Mouse (Mus musculus): ENCODE measurements around the gene Fam71f2. TPM values are rescaled to one million over a fixed set of nuclear protein-coding genes. Genes with fewer than 3 reads are reported as not detected.

Fam71f2 gene
- total RNA-seq, 2 experiments from 2014 or later: not detected

GRCm38 (mm10) chr6:29272312-29273072 is 6.9 kb upstream of the Fam71f2 start, which contains the start of gene Hilpda:
Gene Hilpda, plus strand, starts transcription at chr6:29272488.
- intact Hi-C loops (cut with DNase I): no loop called here
- DNase-seq: peak; percentile 92

GRCm38 (mm10) chr6:29276746-29277145 is 2.6 kb upstream of the Fam71f2 start:
- intact Hi-C loops (cut with DNase I): no loop called here
- DNase-seq: no peak

GRCm38 (mm10) chr6:29278513-29279267 is 703 bp upstream of the Fam71f2 start:
- intact Hi-C loops (cut with DNase I): loop anchor here (1.0 to 2.0 kb wide), 3 partner anchors 37 to 112 kb away; no protein-coding TSS in a partner anchor
- DNase-seq: peak; percentile 36 to 62

- no peak for DNase-seq
- intact Hi-C loops (cut with DNase I): no loop called here
Observed at GRCm38 (mm10) chr6:29280671-29281070, 1.3 kb downstream of the Fam71f2 start.

GRCm38 (mm10) chr6:29286870-29287269 is 7.5 kb downstream of the Fam71f2 start:
- DNase-seq: no peak
- intact Hi-C loops (cut with DNase I): no loop called here

- no peak for DNase-seq
- intact Hi-C loops (cut with DNase I): no loop called here
Observed at GRCm38 (mm10) chr6:29287481-29287880, 8.1 kb downstream of the Fam71f2 start.

GRCm38 (mm10) chr6:29287944-29288343 is 8.6 kb downstream of the Fam71f2 start:
- peak in 1 of 2 experiments; percentile 36 for DNase-seq
- intact Hi-C loops (cut with DNase I): no loop called here

GRCm38 (mm10) chr6:29288651-29289050 is 9.3 kb downstream of the Fam71f2 start:
- intact Hi-C loops (cut with DNase I): no loop called here

GRCm38 (mm10) chr6:29299112-29299511 is 19.7 kb downstream of the Fam71f2 start:
- DNase-seq: no peak
- intact Hi-C loops (cut with DNase I): no loop called here

More at GRCm38 (mm10) chr6:29288651-29289050, 9.3 kb downstream of the Fam71f2 start:
- no peak for DNase-seq

- DNase-seq: no peak
- intact Hi-C loops (cut with DNase I): loop anchor here (10.0 kb wide), 1 partner anchor 352 kb away; no protein-coding TSS in a partner anchor
Observed at GRCm38 (mm10) chr6:29303251-29303650, 23.9 kb downstream of the Fam71f2 start.

GRCm38 (mm10) chr6:29303726-29304125 is 24.3 kb downstream of the Fam71f2 start:
- no peak for DNase-seq
- intact Hi-C loops (cut with DNase I): loop anchor here (10.0 kb wide), 1 partner anchor 351 kb away; no protein-coding TSS in a partner anchor

- no peak for DNase-seq
Observed at GRCm38 (mm10) chr6:29305462-29305861, 26.1 kb downstream of the Fam71f2 start.

GRCm38 (mm10) chr6:29308846-29309605 is 29.6 kb downstream of the Fam71f2 start:
- intact Hi-C loops (cut with DNase I): loop anchor here (10.0 kb wide), 1 partner anchor 346 kb away; no protein-coding TSS in a partner anchor
- DNase-seq: no peak

More at GRCm38 (mm10) chr6:29305462-29305861, 26.1 kb downstream of the Fam71f2 start:
- intact Hi-C loops (cut with DNase I): loop anchor here (10.0 kb wide), 1 partner anchor 349 kb away; no protein-coding TSS in a partner anchor

- intact Hi-C loops (cut with DNase I): no loop called here
- no peak for DNase-seq
Observed at GRCm38 (mm10) chr6:29313690-29314202, 34.4 kb downstream of the Fam71f2 start.

GRCm38 (mm10) chr6:29317286-29317685 is 37.9 kb downstream of the Fam71f2 start:
- intact Hi-C loops (cut with DNase I): no loop called here
- no peak for DNase-seq

GRCm38 (mm10) chr6:29317941-29318340 is 38.5 kb downstream of the Fam71f2 start:
- intact Hi-C loops (cut with DNase I): no loop called here
- DNase-seq: no peak

GRCm38 (mm10) chr6:29318879-29319278 is 39.5 kb downstream of the Fam71f2 start, which contains the start of gene Fam71f1:
Gene Fam71f1, plus strand, starts transcription at chr6:29319140.
- peak; percentile 37 to 50 for DNase-seq
- intact Hi-C loops (cut with DNase I): no loop called here

- intact Hi-C loops (cut with DNase I): no loop called here
- DNase-seq: no peak
Observed at GRCm38 (mm10) chr6:29321586-29321985, 42.2 kb downstream of the Fam71f2 start.

- DNase-seq: no peak
- intact Hi-C loops (cut with DNase I): no loop called here
Observed at GRCm38 (mm10) chr6:29322147-29322546, 42.8 kb downstream of the Fam71f2 start.

GRCm38 (mm10) chr6:29322735-29323134 is 43.3 kb downstream of the Fam71f2 start:
- intact Hi-C loops (cut with DNase I): no loop called here

More at GRCm38 (mm10) chr6:29322735-29323134, 43.3 kb downstream of the Fam71f2 start:
- DNase-seq: no peak

Measured in heart, postnatal 14 days (tissue).